Mouse (Mus musculus) midbrain, postnatal 0 days (tissue): ENCODE results near the gene Katnb1. TPM values are rescaled to one million over a fixed set of nuclear protein-coding genes. Genes with fewer than 3 reads are reported as not detected.

Experiments
- ATAC-seq: fragments of 200-750 bp; cut with Nextera tagmentation; 2 replicates; pipeline ENCODE4 v1.8.0; 2017; ENCODE audit warnings: moderate number of reproducible peaks, mild to moderate bottlenecking, moderate TSS enrichment, moderate library complexity; ENCODE audit not compliant: low FRiP score
- DNase-seq: peaks from one replicate; pipeline ENCODE4 v3.0.0-alpha.2; 2015; ENCODE audit warnings: low spot score
- H3K27ac ChIP-seq: fragments of 300-500 bp; sonication (generic); 2 replicates; pipeline ENCODE4 v1.5.1; 2014; ENCODE audit warnings: low read depth, mild to moderate bottlenecking, low read length, mixed read lengths
- H3K27me3 ChIP-seq: fragments of 300-500 bp; sonication (generic); 2 replicates; pipeline ENCODE4 v1.6.1; 2014; ENCODE audit warnings: low read length, control low read depth, mixed read lengths; ENCODE audit not compliant: insufficient read depth
- H3K36me3 ChIP-seq: fragments of 300-500 bp; sonication (generic); 2 replicates; pipeline ENCODE4 v1.6.1; 2014; ENCODE audit warnings: low read length, control low read depth, mixed read lengths; ENCODE audit not compliant: insufficient read depth
- H3K4me1 ChIP-seq: fragments of 300-500 bp; sonication (generic); 2 replicates; pipeline ENCODE4 v1.6.1; 2014; ENCODE audit warnings: mild to moderate bottlenecking, control low read depth, antibody characterized with exemption, low read length, mixed read lengths; ENCODE audit not compliant: insufficient read depth
- H3K4me2 ChIP-seq: fragments of 300-500 bp; sonication (generic); 2 replicates; pipeline ENCODE4 v1.6.1; 2014; ENCODE audit warnings: low read depth, mild to moderate bottlenecking, low read length, mixed read lengths; ENCODE audit not compliant: poor library complexity, severe bottlenecking
- H3K4me3 ChIP-seq: fragments of 300-500 bp; sonication (generic); 2 replicates; pipeline ENCODE4 v1.5.1; 2014; ENCODE audit warnings: low read depth, mild to moderate bottlenecking, low read length, moderate library complexity
- H3K9ac ChIP-seq: fragments of 300-500 bp; sonication (generic); replicated peaks from 2 replicates; pipeline ENCODE4 v1.6.1; 2014; ENCODE audit warnings: mild to moderate bottlenecking, low read length, moderate library complexity, mixed read lengths; ENCODE audit not compliant: poor library complexity, severe bottlenecking
- H3K9me3 ChIP-seq: fragments of 300-500 bp; sonication (generic); 2 replicates; pipeline ENCODE4 v1.6.1; 2016; ENCODE audit warnings: low read length, control low read depth
- CTCF ChIP-seq: IDR thresholded peaks from 2 replicates; pipeline ENCODE4 v1.5.1; 2016; ENCODE audit warnings: antibody characterized with exemption, mild to moderate bottlenecking
- WGBS: fragments of 180-500 bp; shearing (Covaris S2); extraction: QIAGEN DNeasy Blood & Tissue Kit; methylation state at CpG from one replicate; pipeline ENCODE4 v1.1.7; 2014; 5-methylcytosine and 5-hydroxymethylcytosine counted together
- polyA plus RNA-seq: library from polyadenylated mRNA; unstranded; fragments of >200 nt; fragmentation: Nextera tagmentation; extraction: Ambion mirVana; gene quantifications from 2 replicates; pipeline ENCODE4 v1.2.1, GENCODE M21; 2015
- total RNA-seq: library from RNA; depleted of rRNA; stranded (reverse); fragments of >200 nt; gene quantifications from 2 replicates; pipeline ENCODE4 v1.2.3, GENCODE M21; 2014

Katnb1 gene
- total and polyA plus RNA-seq, 2 experiments from 2014 or later: 52.5 to 61.6 TPM

DNA sequence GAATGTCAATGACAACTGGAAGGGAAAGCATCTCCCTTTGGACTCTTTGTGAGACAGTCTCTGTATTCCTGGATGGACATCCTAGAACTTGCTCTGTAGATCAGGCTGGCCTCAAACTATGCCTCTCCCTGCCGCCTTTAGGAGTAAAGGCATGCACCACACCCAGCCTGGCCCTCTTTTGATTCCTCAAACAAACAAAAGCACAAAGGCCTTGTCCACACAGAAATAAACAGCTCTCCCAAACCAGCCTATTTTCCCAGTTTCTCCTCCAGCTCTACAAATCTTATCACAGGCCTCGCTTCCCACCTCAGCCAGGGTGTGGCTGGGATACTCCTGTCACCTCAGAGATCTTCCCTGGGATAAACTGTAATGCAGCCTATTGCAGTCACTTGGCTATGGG, 53.2 kb downstream of the Katnb1 start:
- Histone ChIP-seq H3K4me1 (peaks cover 9% of the 10 kb centered on the region; the same call in 1 of the 2 replicates), H3K9ac (no peak overlapping the region), H3K27me3 (no peaks in the 10 kb centered on the region; the same call in 1 of the 2 replicates), H3K27ac (no peak overlapping the region), H3K9me3 (no peaks in the 10 kb centered on the region), H3K4me2 (no peak overlapping the region), H3K4me3 (no peak overlapping the region), H3K36me3 (peaks cover 21% of the 10 kb centered on the region)
- WGBS: 79% methylated on average over 2 of the region's 2 CpGs
- no peak for TF ChIP-seq CTCF
- DNase-seq (no peak), ATAC-seq (no peak)

DNA sequence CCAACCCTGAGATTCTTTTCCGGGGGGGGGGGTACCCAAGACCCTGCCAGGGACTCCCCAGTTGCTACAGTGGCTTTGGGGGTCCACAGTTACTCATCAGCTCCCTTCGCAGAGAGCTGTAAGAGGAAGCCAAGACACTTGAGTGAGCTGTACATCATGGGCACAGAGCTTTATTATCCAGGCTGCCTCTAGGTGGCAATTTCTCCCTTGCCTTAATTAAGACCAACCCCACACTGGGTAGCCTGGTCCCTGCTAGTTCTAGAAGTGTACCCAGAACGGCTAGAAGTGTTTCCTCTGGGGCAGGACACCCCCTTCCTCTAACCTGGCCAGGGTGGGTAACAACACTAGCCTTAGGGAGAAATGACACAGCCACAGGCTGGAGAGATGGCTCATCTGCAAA, 54.3 kb downstream of the Katnb1 start:
- Histone ChIP-seq H3K4me3 (no peak overlapping the region), H3K9ac (no peak overlapping the region), H3K4me1 (peaks cover 9% of the 10 kb centered on the region; the same call in 1 of the 2 replicates), H3K27me3 (no peaks in the 10 kb centered on the region; the same call in 1 of the 2 replicates), H3K4me2 (no peak overlapping the region), H3K9me3 (no peaks in the 10 kb centered on the region), H3K27ac (no peak overlapping the region), H3K36me3 (peaks cover 21% of the 10 kb centered on the region)
- TF ChIP-seq CTCF: peak; percentile 65
- 47% methylated on average over 3 of the region's 3 CpGs for WGBS
- no peak for ATAC-seq
- peak; percentile 63 for DNase-seq

DNA sequence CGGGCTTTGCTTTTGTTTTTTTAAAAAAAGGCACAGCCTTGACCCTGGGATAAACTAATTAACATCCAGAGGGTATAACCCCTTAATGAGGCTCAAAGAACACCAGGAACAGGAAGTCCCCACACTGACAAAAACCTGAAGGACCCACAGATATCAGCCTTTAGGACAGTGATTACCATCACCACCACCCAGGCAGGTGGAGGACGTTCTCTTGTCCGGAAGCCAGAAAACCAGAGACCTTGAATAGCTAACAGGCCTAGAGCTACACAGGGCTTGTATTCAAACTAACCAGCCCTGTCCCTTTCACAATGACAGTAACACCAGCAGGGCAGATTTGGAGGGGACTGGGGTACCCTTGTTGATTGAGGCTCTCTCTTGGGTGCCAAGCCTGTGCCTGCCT, 55.2 kb downstream of the Katnb1 start:
- Histone ChIP-seq H3K4me2 (no peak overlapping the region), H3K4me3 (no peak overlapping the region), H3K4me1 (peaks cover 14% of the 10 kb centered on the region), H3K9ac (no peak overlapping the region), H3K36me3 (peaks cover 18% of the 10 kb centered on the region), H3K27me3 (no peaks in the 10 kb centered on the region; the same call in 1 of the 2 replicates), H3K27ac (no peak overlapping the region), H3K9me3 (no peaks in the 10 kb centered on the region)
- 81% methylated on average over 3 of the region's 3 CpGs for WGBS
- DNase-seq (no peak), ATAC-seq (no peak)
- no peak for TF ChIP-seq CTCF

DNA sequence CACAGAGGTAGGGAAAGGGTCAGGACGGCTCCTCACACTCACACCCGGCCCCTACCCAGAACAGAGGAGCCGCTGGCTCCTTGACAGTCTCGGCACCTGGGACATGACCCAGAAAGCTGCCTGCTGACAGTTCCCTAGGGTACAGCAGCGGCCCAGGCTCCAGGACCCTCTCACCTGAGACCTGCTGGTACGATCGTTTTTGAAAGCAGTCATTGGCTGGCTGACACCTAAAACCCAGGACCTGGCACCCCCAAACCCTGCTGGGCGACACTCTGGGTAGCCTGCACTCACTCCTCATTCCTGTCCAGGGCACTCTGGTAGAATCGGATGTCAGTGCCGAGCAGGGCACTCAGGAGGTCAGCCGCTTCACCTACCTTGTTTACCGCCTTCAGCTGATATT, 56.2 kb downstream of the Katnb1 start:
- Histone ChIP-seq H3K4me3 (no peak overlapping the region), H3K9ac (no peak overlapping the region), H3K36me3 (peaks cover 16% of the 10 kb centered on the region), H3K4me2 (peak overlapping the region; percentile 38; the same call in 1 of the 2 replicates), H3K9me3 (no peaks in the 10 kb centered on the region), H3K27ac (no peak overlapping the region), H3K27me3 (no peaks in the 10 kb centered on the region; the same call in 1 of the 2 replicates), H3K4me1 (peaks cover 18% of the 10 kb centered on the region)
- DNase-seq: no peak
- 27% methylated on average over 12 of the region's 12 CpGs for WGBS
- no peak for ATAC-seq
- no peak for TF ChIP-seq CTCF

DNA sequence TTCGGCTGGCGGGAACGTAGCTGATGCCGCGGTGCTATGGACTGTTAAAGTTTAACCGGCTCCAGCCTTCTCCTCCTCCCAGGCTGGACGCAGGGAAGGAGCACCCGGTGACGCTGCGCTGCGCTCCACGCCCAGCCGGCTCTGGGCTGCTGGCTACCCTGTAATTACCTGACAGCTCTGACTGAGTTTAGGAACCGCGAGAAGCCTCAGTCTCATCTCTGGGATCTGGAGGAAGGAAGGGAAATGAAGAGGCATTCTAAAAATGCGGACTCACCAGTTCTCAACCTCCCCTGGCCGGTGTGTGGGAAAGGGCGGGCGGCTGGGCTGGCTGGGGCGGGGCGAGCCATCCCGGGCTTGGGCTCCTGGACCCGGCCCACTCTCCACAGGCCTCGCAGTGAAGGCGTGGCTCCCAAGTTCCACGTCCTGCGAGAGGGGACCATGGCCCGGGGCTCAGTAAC, 56.7 kb downstream of the Katnb1 start:
- TF ChIP-seq CTCF: no peak

DNA sequence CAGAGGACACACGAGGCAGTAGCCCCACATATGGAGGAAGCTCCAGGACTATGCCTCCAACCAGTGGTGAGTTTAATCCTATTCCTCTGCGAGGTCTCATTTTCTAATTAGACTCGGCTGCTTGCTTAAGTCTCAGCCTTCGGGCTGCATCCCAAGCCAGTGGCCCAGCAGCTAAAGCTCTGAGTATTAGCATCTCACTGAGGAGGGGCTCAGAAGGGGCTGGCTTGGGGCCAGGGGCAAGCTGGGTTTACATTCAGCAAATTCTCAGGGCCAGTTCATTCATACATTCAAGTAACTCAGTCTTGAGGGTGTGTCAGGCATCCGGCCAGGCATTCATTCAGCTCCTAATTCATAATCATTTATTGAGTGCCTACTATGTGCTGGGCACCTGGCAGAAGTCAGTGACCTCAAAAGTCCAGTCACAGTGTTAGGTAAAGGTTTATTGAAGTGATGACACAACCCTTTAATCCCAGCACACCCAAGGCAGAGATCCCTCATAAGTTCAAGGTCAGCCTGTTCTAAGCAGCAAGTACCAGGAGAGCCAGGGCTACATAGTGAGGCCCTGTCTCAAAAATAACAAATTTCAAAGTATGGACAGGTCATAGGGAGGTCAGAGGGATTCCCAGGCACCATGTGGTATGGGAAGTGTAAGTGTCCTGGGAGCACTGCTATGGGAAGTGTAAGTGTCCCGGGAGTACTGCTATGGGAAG, 57.5 kb downstream of the Katnb1 start:
- H3K9ac ChIP-seq: no peak overlapping the region
- H3K4me1 ChIP-seq: peaks cover 26% of the 10 kb centered on the region
- H3K4me3 ChIP-seq: 0 out of 2 replicates have a peak overlapping the region, but pooled peaks have one; percentile 4
- TF ChIP-seq CTCF: no peak
- no peaks in the 10 kb centered on the region; the same call in 1 of the 2 replicates for H3K27me3 ChIP-seq
- DNase-seq (peak; percentile 84), ATAC-seq (no peak)
- H3K4me2 ChIP-seq: peak overlapping the region; percentile 38
- no peak overlapping the region for H3K27ac ChIP-seq
- peaks cover 8% of the 10 kb centered on the region for H3K36me3 ChIP-seq
- H3K9me3 ChIP-seq: no peaks in the 10 kb centered on the region
- WGBS: 22% methylated on average over 6 of the region's 6 CpGs

More for the DNA sequence above, 56.7 kb downstream of the Katnb1 start:
- peaks cover 11% of the 10 kb centered on the region for H3K36me3 ChIP-seq
- DNase-seq: no peak
- no peak overlapping the region for H3K9ac ChIP-seq
- peak overlapping the region; percentile 38 for H3K4me2 ChIP-seq
- no peak for ATAC-seq
- no peak overlapping the region for H3K27ac ChIP-seq
- H3K27me3 ChIP-seq: no peaks in the 10 kb centered on the region; the same call in 1 of the 2 replicates
- peaks cover 18% of the 10 kb centered on the region for H3K4me1 ChIP-seq
- H3K9me3 ChIP-seq: no peaks in the 10 kb centered on the region
- H3K4me3 ChIP-seq: 0 out of 2 replicates have a peak overlapping the region, but pooled peaks have one; percentile 4
- 8% methylated on average over 27 of the region's 28 CpGs for WGBS
